Mouse (Mus musculus) adrenal gland, adult 8-10 months (tissue): ENCODE data around the gene Sh3bgrl. TPM values are rescaled to one million over a fixed set of nuclear protein-coding genes. Genes with fewer than 3 reads are reported as not detected.

ENCODE experiments used
- DNase-seq: peaks from one replicate; pipeline ENCODE4 v3.0.0; 2022
- total RNA-seq, 4 experiments: library from RNA; stranded (reverse); gene quantifications; 2 replicates each; pipeline ENCODE4 v1.2.4; 2022

Gene Sh3bgrl
- total RNA-seq, 4 experiments from 2014 or later, result 84.8 to 157 (median 120) TPM

GRCm38 (mm10) chrX:109132463-109132862, 37.3 kb downstream of the Sh3bgrl start:
- DNase-seq, result no peak

- DNase-seq, result no peak
Observed at GRCm38 (mm10) chrX:109133500-109133899, 38.3 kb downstream of the Sh3bgrl start.

GRCm38 (mm10) chrX:109136306-109136705, 41.1 kb downstream of the Sh3bgrl start:
- DNase-seq, result no peak

GRCm38 (mm10) chrX:109136820-109137219, 41.7 kb downstream of the Sh3bgrl start:
- no peak for DNase-seq

- DNase-seq, result no peak
Observed at GRCm38 (mm10) chrX:109137295-109137694, 42.1 kb downstream of the Sh3bgrl start.

GRCm38 (mm10) chrX:109141337-109141870, 46.2 kb downstream of the Sh3bgrl start:
- no peak for DNase-seq

- no peak for DNase-seq
Observed at GRCm38 (mm10) chrX:109142281-109142680, 47.1 kb downstream of the Sh3bgrl start.

- no peak for DNase-seq
Observed at GRCm38 (mm10) chrX:109145779-109146178, 50.6 kb downstream of the Sh3bgrl start.

- no peak for DNase-seq
Observed at GRCm38 (mm10) chrX:109147108-109147507, 51.9 kb downstream of the Sh3bgrl start.

- DNase-seq, result no peak
Observed at GRCm38 (mm10) chrX:109151228-109151627, 56.1 kb downstream of the Sh3bgrl start.

- no peak for DNase-seq
Observed at GRCm38 (mm10) chrX:109160326-109160725, 65.2 kb downstream of the Sh3bgrl start.

GRCm38 (mm10) chrX:109160901-109161300, 65.7 kb downstream of the Sh3bgrl start:
- DNase-seq, result no peak

GRCm38 (mm10) chrX:109175038-109175437, 79.9 kb downstream of the Sh3bgrl start:
- no peak for DNase-seq

- DNase-seq, result no peak
Observed at GRCm38 (mm10) chrX:109175470-109175869, 80.3 kb downstream of the Sh3bgrl start.

- DNase-seq, result no peak
Observed at GRCm38 (mm10) chrX:109184706-109185478, 89.7 kb downstream of the Sh3bgrl start.

GRCm38 (mm10) chrX:109189607-109190006, 94.4 kb downstream of the Sh3bgrl start:
- DNase-seq, result no peak

GRCm38 (mm10) chrX:109190969-109191368, 95.8 kb downstream of the Sh3bgrl start:
- DNase-seq, result peak; percentile 3

- peak; percentile 5 for DNase-seq
Observed at GRCm38 (mm10) chrX:109191436-109191835, 96.3 kb downstream of the Sh3bgrl start.

GRCm38 (mm10) chrX:109196468-109196867, 101.3 kb downstream of the Sh3bgrl start, which contains the start of gene Gm6377:
Gene Gm6377 (plus strand): TSS chrX:109196756.
- no peak for DNase-seq

- DNase-seq, result no peak
Observed at GRCm38 (mm10) chrX:109207843-109208242, 112.7 kb downstream of the Sh3bgrl start.

GRCm38 (mm10) chrX:109228720-109229119, 133.6 kb downstream of the Sh3bgrl start:
- DNase-seq, result no peak

GRCm38 (mm10) chrX:109235383-109236036, 140.3 kb downstream of the Sh3bgrl start:
- no peak for DNase-seq

- DNase-seq, result no peak
Observed at GRCm38 (mm10) chrX:109238163-109238562, 143.0 kb downstream of the Sh3bgrl start.
